Mouse (Mus musculus): ENCODE results near the gene Larp4b. TPM values are rescaled to one million over a fixed set of nuclear protein-coding genes. Genes with fewer than 3 reads are reported as not detected.

The Larp4b gene
- polyA plus RNA-seq, 1 experiment from 2014 or later: 37.9 TPM

Other genes starting within 250 kb of the Larp4b start
- gene Wdr37, start 222.0 kb upstream of the Larp4b start, polyA plus RNA-seq (2015; fragmentation: Nextera tagmentation; extraction: Ambion mirVana): 19.0 and 20.4 TPM in 2 replicates
- 122 and 125 TPM in 2 replicates for gene Idi1, start 208.4 kb upstream of the Larp4b start, polyA plus RNA-seq (2015; fragmentation: Nextera tagmentation; extraction: Ambion mirVana)
- not detected in 2 replicates for gene Gm9745, start 145.7 kb upstream of the Larp4b start, polyA plus RNA-seq (2015; fragmentation: Nextera tagmentation; extraction: Ambion mirVana)
- gene Idi2, start 141.0 kb upstream of the Larp4b start, polyA plus RNA-seq (2015; fragmentation: Nextera tagmentation; extraction: Ambion mirVana): not detected in 2 replicates
- gene Gtpbp4, start 97.8 kb upstream of the Larp4b start, polyA plus RNA-seq (2015; fragmentation: Nextera tagmentation; extraction: Ambion mirVana): 62.2 and 64.8 TPM in 2 replicates
- gene Dip2c, start 182.6 kb downstream of the Larp4b start, polyA plus RNA-seq (2015; fragmentation: Nextera tagmentation; extraction: Ambion mirVana): 4.5 TPM in 2 replicates

Measured in stomach, embryonic 16.5 days (tissue).